Mouse (Mus musculus) layer of hippocampus, postnatal 14 days (tissue): ENCODE results near the gene Cep295. TPM values are rescaled to one million over a fixed set of nuclear protein-coding genes. Genes with fewer than 3 reads are reported as not detected.

ENCODE experiments used
- microRNA-seq, 2 experiments: library from miRNA; unstranded; fragments of <30 nt; microRNA quantifications; one replicate each; pipeline ENCODE4 v1.2.0; 2021
- total RNA-seq, 2 experiments: library from RNA; stranded (reverse); gene quantifications; 2 replicates each; pipeline ENCODE4 v1.2.3; 2021

Gene Cep295
- total RNA-seq, 2 experiments from 2014 or later: 20.6 to 24.7 TPM

Small RNA genes lying within 50 kb of the gene (microRNA-seq; reads per million reads assigned to microRNA genes)
- gene Gm49349 (0 reads per million in 2 experiments), gene mmu-mir-7650 (0 reads per million in 2 experiments)

Other genes with a start within 250 kb of the Cep295 start
- not detected for gene Hephl1, start 245.7 kb downstream of the Cep295 start, total RNA-seq
- 1 to 10 TPM; 6.3 to 7.2 TPM for gene Vstm5, start 118.7 kb downstream of the Cep295 start, total RNA-seq
- gene Med17, start 77.9 kb downstream of the Cep295 start, total RNA-seq: 10 to 100 TPM; 35.4 to 36.7 TPM
- gene Taf1d, start 51.6 kb downstream of the Cep295 start, total RNA-seq: 10 to 100 TPM; 40.4 to 44.7 TPM
- 10 to 100 TPM; 23.4 to 25.0 TPM for gene 4931406C07Rik, start 51.3 kb downstream of the Cep295 start, total RNA-seq
- gene Smco4, start 135.6 kb upstream of the Cep295 start, total RNA-seq: 1 to 10 TPM; 7.1 to 7.3 TPM